Mouse (Mus musculus): ENCODE measurements around the gene Rara. TPM values are rescaled to one million over a fixed set of nuclear protein-coding genes. Genes with fewer than 3 reads are reported as not detected.
A peak's percentile ranks its signal among the peaks of the same experiment; 100 is the strongest.

The Rara gene
- polyA plus RNA-seq, 1 experiment from 2014 or later: 33.4 TPM

DNA sequence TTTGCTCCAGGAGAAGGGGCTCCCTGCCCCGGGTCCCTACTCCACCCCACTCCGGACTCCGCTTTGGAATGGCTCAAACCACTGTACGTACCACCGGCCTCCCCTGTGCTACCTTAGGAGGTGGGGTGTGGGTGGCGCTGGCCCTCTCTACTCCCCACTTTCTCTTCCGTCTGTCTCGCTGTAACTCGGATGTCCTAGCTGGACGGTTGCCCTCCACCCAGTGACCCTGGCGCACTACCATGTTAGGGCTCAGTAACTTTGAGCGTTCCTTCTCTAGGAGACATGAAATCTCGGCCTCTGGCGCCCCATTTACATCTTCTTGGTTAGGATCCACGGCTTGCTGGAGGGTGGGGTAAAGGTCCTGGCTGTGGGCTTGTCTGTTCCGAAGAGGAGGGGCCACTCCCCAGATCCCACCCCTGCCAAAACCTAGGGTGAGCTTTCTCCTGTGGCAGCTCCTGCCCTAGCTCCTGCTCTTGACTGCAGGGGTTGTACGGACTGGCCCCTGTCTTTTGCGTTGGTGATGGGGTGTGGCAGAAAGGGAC is 33.5 kb downstream of the Rara start:
- H3K9me3 ChIP-seq (ENCODE audit: control insufficient read depth, low read length): no peaks in the 10 kb centered on the region
- H3K4me1 ChIP-seq (ENCODE audit: control insufficient read depth in 2 of 2, insufficient read depth in 2 of 2, low read length in 2 of 2): peaks cover 46 to 77% of the 10 kb centered on the region in 2 experiments
- H3K9ac ChIP-seq (ENCODE audit: low read length): peak overlapping the region; percentile 82
- ATAC-seq (ENCODE audit: insufficient number of reproducible peaks, insufficient read depth, low FRiP score, low read depth): no peak
- peak overlapping the region; percentile 1 to 91; a peak in 2 of 4 replicates for H3K27ac ChIP-seq (replicated peaks in 1 of 2; ENCODE audit: control insufficient read depth in 1 of 2, insufficient read depth in 1 of 2, low read depth in 2 of 2, low read length in 2 of 2)
- H3K27me3 ChIP-seq (ENCODE audit: control insufficient read depth, insufficient read depth, low read length): no peaks in the 10 kb centered on the region
- 19% methylated on average over 18 of the region's 18 CpGs for WGBS
- peak overlapping the region; percentile 88 for H3K4me2 ChIP-seq (ENCODE audit: low read length)
- peaks cover 20% of the 10 kb centered on the region for H3K36me3 ChIP-seq (ENCODE audit: control insufficient read depth, insufficient read depth, low read length)
- peak overlapping the region; percentile 55 to 65 for H3K4me3 ChIP-seq (ENCODE audit: control insufficient read depth in 1 of 2, insufficient read depth in 1 of 2, low read depth in 1 of 2, low read length in 2 of 2)

- WGBS: 21% methylated on average over 8 of the region's 8 CpGs
- no peak for ATAC-seq (ENCODE audit: insufficient number of reproducible peaks, insufficient read depth, low FRiP score, low read depth)
- peak overlapping the region in 1 of 2 experiments; percentile 91; a peak in 1 of 4 replicates for H3K27ac ChIP-seq (replicated peaks in 1 of 2; ENCODE audit: control insufficient read depth in 1 of 2, insufficient read depth in 1 of 2, low read depth in 2 of 2, low read length in 2 of 2)
Measured at GRCm38 (mm10) chr11:98961766-98962165, 34.1 kb downstream of the Rara start.

GRCm38 (mm10) chr11:98962421-98963095 is 34.9 kb downstream of the Rara start:
- WGBS: 18% methylated on average over 12 of the region's 12 CpGs
- Histone ChIP-seq H3K27ac (replicated peaks in 1 of 2; ENCODE audit: control insufficient read depth in 1 of 2, insufficient read depth in 1 of 2, low read depth in 2 of 2, low read length in 2 of 2) (peak overlapping the region; percentile 88 to 91), H3K4me2 (ENCODE audit: low read length) (peak overlapping the region; percentile 88), H3K9me3 (ENCODE audit: control insufficient read depth, low read length) (no peaks in the 10 kb centered on the region), H3K27me3 (ENCODE audit: control insufficient read depth, insufficient read depth, low read length) (no peaks in the 10 kb centered on the region), H3K4me3 (ENCODE audit: control insufficient read depth in 1 of 2, insufficient read depth in 1 of 2, low read depth in 1 of 2, low read length in 2 of 2) (peak overlapping the region; percentile 55 to 65), H3K4me1 (ENCODE audit: control insufficient read depth in 2 of 2, insufficient read depth in 2 of 2, low read length in 2 of 2) (peaks cover 57 to 87% of the 10 kb centered on the region in 2 experiments), H3K9ac (ENCODE audit: low read length) (peak overlapping the region; percentile 82), H3K36me3 (ENCODE audit: control insufficient read depth, insufficient read depth, low read length) (peaks cover 21% of the 10 kb centered on the region)
- no peak for ATAC-seq (ENCODE audit: insufficient number of reproducible peaks, insufficient read depth, low FRiP score, low read depth)

More at GRCm38 (mm10) chr11:98961766-98962165, 34.1 kb downstream of the Rara start:
- Histone ChIP-seq H3K4me2 (ENCODE audit: low read length) (peak overlapping the region; percentile 88), H3K27me3 (ENCODE audit: control insufficient read depth, insufficient read depth, low read length) (no peaks in the 10 kb centered on the region), H3K9ac (ENCODE audit: low read length) (peak overlapping the region; percentile 82), H3K9me3 (ENCODE audit: control insufficient read depth, low read length) (no peaks in the 10 kb centered on the region), H3K36me3 (ENCODE audit: control insufficient read depth, insufficient read depth, low read length) (peaks cover 21% of the 10 kb centered on the region), H3K4me3 (ENCODE audit: control insufficient read depth in 1 of 2, insufficient read depth in 1 of 2, low read depth in 1 of 2, low read length in 2 of 2) (peak overlapping the region; percentile 55 to 65), H3K4me1 (ENCODE audit: control insufficient read depth in 2 of 2, insufficient read depth in 2 of 2, low read length in 2 of 2) (peaks cover 52 to 79% of the 10 kb centered on the region in 2 experiments)

DNA sequence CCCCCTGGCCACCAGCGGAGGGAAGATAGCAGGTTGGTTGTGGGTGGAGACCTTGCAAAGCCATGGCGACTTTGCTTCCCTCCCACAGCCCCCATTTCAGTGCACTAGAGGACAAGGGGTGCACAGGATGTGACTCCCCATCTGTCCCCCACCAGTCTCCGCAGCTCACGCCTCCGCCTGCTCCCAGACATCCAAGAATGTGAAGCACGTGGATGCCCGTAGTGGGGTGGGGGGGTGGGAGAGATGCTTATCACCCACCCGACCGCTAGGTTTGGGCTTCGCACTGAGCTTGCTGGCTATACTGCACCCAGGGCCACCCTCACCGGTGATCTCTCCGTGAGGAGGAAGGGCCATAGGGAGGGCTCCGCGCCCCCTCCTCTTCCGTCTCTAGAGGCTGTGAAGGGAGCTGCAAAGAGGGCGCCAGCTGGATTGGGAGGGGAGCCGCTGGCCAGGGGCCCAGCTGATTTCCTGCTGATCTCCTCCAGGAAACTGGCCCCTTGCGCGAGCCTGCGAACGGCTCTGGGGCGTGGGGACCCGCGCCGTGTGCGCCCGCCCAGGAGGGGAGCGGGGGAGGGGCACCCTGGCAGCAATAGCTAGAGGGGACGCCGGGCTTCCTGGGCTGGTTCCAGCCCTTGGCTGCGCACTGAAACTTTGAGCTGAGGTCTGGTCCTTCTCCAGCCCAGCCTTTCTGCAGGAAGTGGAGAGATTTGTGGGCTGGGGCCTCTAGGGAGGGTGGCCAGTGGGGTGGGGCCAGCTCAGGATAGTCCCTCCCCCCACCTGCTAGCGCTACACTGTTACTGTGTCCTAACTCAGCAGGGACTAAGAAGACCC is 35.8 kb downstream of the Rara start:
- Histone ChIP-seq H3K36me3 (ENCODE audit: control insufficient read depth, insufficient read depth, low read length) (peaks cover 23% of the 10 kb centered on the region), H3K4me3 (ENCODE audit: control insufficient read depth in 1 of 2, insufficient read depth in 1 of 2, low read depth in 1 of 2, low read length in 2 of 2) (peak overlapping the region; percentile 55 to 65), H3K9me3 (ENCODE audit: control insufficient read depth, low read length) (no peaks in the 10 kb centered on the region), H3K27ac (replicated peaks in 1 of 2; ENCODE audit: control insufficient read depth in 1 of 2, insufficient read depth in 1 of 2, low read depth in 2 of 2, low read length in 2 of 2) (peak overlapping the region; percentile 88 to 91), H3K4me2 (ENCODE audit: low read length) (peak overlapping the region; percentile 88), H3K9ac (ENCODE audit: low read length) (peak overlapping the region; percentile 82), H3K27me3 (ENCODE audit: control insufficient read depth, insufficient read depth, low read length) (no peaks in the 10 kb centered on the region), H3K4me1 (ENCODE audit: control insufficient read depth in 2 of 2, insufficient read depth in 2 of 2, low read length in 2 of 2) (peaks cover 63 to 94% of the 10 kb centered on the region in 2 experiments)
- peak; percentile 75 for ATAC-seq (ENCODE audit: insufficient number of reproducible peaks, insufficient read depth, low FRiP score, low read depth)
- WGBS: 1% methylated on average over 31 of the region's 32 CpGs

GRCm38 (mm10) chr11:98964201-98964615 is 36.6 kb downstream of the Rara start:
- H3K9me3 ChIP-seq (ENCODE audit: control insufficient read depth, low read length): no peaks in the 10 kb centered on the region
- H3K9ac ChIP-seq (ENCODE audit: low read length): peak overlapping the region; percentile 82
- peak overlapping the region; percentile 88 to 91 for H3K27ac ChIP-seq (replicated peaks in 1 of 2; ENCODE audit: control insufficient read depth in 1 of 2, insufficient read depth in 1 of 2, low read depth in 2 of 2, low read length in 2 of 2)
- no peak for ATAC-seq (ENCODE audit: insufficient number of reproducible peaks, insufficient read depth, low FRiP score, low read depth)
- peaks cover 31% of the 10 kb centered on the region for H3K36me3 ChIP-seq (ENCODE audit: control insufficient read depth, insufficient read depth, low read length)
- H3K27me3 ChIP-seq (ENCODE audit: control insufficient read depth, insufficient read depth, low read length): no peaks in the 10 kb centered on the region
- peaks cover 66 to 96% of the 10 kb centered on the region in 2 experiments for H3K4me1 ChIP-seq (ENCODE audit: control insufficient read depth in 2 of 2, insufficient read depth in 2 of 2, low read length in 2 of 2)
- peak overlapping the region; percentile 88 for H3K4me2 ChIP-seq (ENCODE audit: low read length)
- H3K4me3 ChIP-seq (ENCODE audit: control insufficient read depth in 1 of 2, insufficient read depth in 1 of 2, low read depth in 1 of 2, low read length in 2 of 2): peak overlapping the region; percentile 55 to 65; a peak in 3 of 4 replicates
- WGBS: 38% methylated on average over 6 of the region's 6 CpGs

DNA sequence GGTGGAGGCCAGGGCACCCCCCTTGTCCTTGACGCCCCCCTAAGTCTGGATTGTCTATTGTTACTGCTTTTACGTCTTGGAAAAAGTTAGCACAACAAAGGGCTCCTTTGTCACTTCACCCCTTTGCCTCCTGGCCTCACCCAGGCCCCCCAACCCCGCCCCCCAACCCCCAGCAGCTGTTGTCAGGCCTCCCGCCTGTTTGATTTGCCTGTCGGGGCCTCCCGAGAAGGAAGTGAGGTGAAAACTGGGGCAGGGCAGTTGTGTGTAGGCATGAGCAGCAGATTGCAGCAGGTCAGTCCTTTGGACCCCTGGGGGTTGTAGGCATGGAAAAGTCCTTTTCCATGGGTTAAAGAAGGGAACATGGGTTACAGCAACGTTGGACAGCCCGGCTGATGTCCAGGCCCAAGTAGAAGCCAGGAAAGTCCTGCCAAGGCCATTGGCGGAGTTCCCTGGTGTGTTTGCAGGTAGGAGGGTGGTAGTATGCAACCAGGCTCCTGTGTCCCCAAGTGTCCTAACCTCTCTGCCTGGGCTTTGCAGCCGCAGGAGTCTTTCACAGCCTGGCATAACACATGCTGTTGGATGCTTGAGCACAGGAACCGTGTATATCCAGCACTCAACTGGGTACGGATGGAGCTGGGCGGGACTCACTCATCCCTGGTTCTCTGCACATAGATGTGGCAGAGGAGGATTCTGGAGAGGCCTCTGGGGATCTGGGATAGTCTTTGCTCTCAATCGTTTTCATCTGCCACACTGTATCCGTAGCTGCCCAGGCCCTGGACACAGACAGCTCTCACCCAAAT is 37.2 kb downstream of the Rara start:
- H3K27me3 ChIP-seq (ENCODE audit: control insufficient read depth, insufficient read depth, low read length): no peaks in the 10 kb centered on the region
- peaks cover 65 to 96% of the 10 kb centered on the region in 2 experiments for H3K4me1 ChIP-seq (ENCODE audit: control insufficient read depth in 2 of 2, insufficient read depth in 2 of 2, low read length in 2 of 2)
- peak overlapping the region; percentile 88 for H3K4me2 ChIP-seq (ENCODE audit: low read length)
- 32% methylated on average over 15 of the region's 15 CpGs for WGBS
- 0 out of 4 replicates have a peak overlapping the region, but pooled peaks of 1 of the 2 experiments have one; percentile 65 for H3K4me3 ChIP-seq (ENCODE audit: control insufficient read depth in 1 of 2, insufficient read depth in 1 of 2, low read depth in 1 of 2, low read length in 2 of 2)
- H3K9me3 ChIP-seq (ENCODE audit: control insufficient read depth, low read length): no peaks in the 10 kb centered on the region
- H3K36me3 ChIP-seq (ENCODE audit: control insufficient read depth, insufficient read depth, low read length): peaks cover 36% of the 10 kb centered on the region
- peak overlapping the region; percentile 88 to 91 for H3K27ac ChIP-seq (replicated peaks in 1 of 2; ENCODE audit: control insufficient read depth in 1 of 2, insufficient read depth in 1 of 2, low read depth in 2 of 2, low read length in 2 of 2)
- H3K9ac ChIP-seq (ENCODE audit: low read length): peak overlapping the region; percentile 82
- ATAC-seq (ENCODE audit: insufficient number of reproducible peaks, insufficient read depth, low FRiP score, low read depth): no peak
